Mouse (Mus musculus) lung, embryonic 14.5 days (tissue): Measurements from ENCODE around the gene Yjefn3. TPM values are rescaled to one million over a fixed set of nuclear protein-coding genes. Genes with fewer than 3 reads are reported as not detected.

ENCODE experiments used
- ATAC-seq: fragments of 200-750 bp; cut with Nextera tagmentation; 2 replicates; pipeline ENCODE4 v1.8.0; 2017; ENCODE audit warnings: mild to moderate bottlenecking, moderate TSS enrichment, moderate library complexity; ENCODE audit not compliant: insufficient read depth
- DNase-seq: peaks from one replicate; pipeline ENCODE4 v3.0.0-alpha.2; 2015
- H3K27ac ChIP-seq: fragments of 300-500 bp; sonication (generic); 2 replicates; pipeline ENCODE4 v1.5.1; 2014; ENCODE audit warnings: low read depth, mild to moderate bottlenecking, moderate library complexity
- H3K27me3 ChIP-seq: fragments of 300-500 bp; sonication (generic); 2 replicates; pipeline ENCODE4 v1.6.1; 2014; ENCODE audit warnings: low read length, control low read depth; ENCODE audit not compliant: insufficient read depth
- H3K36me3 ChIP-seq: fragments of 300-500 bp; sonication (generic); 2 replicates; pipeline ENCODE4 v1.6.1; 2014; ENCODE audit warnings: control low read depth; ENCODE audit not compliant: insufficient read depth
- H3K4me1 ChIP-seq: fragments of 300-500 bp; sonication (generic); 2 replicates; pipeline ENCODE4 v1.6.1; 2014; ENCODE audit warnings: antibody characterized with exemption, control low read depth; ENCODE audit not compliant: insufficient read depth
- H3K4me2 ChIP-seq: fragments of 300-500 bp; sonication (generic); 2 replicates; pipeline ENCODE4 v1.6.1; 2014; ENCODE audit warnings: mild to moderate bottlenecking
- H3K4me3 ChIP-seq: fragments of 300-500 bp; sonication (generic); 2 replicates; pipeline ENCODE4 v1.5.1; 2014; ENCODE audit warnings: low read depth, low read length
- H3K9ac ChIP-seq: fragments of 300-500 bp; sonication (generic); 2 replicates; pipeline ENCODE4 v1.6.1; 2014
- H3K9me3 ChIP-seq: fragments of 300-500 bp; sonication (generic); 2 replicates; pipeline ENCODE4 v1.6.1; 2016; ENCODE audit warnings: low read depth, low read length, control low read depth
- CTCF ChIP-seq: IDR thresholded peaks from 2 replicates; pipeline ENCODE4 v1.5.1; 2016; ENCODE audit warnings: antibody characterized with exemption, low read depth
- WGBS: fragments of 180-500 bp; shearing (Covaris S2); extraction: QIAGEN DNeasy Blood & Tissue Kit; methylation state at CpG from one replicate; pipeline ENCODE4 v1.1.7; 2014; 5-methylcytosine and 5-hydroxymethylcytosine counted together
- polyA plus RNA-seq: library from polyadenylated mRNA; unstranded; fragments of >200 nt; fragmentation: Nextera tagmentation; extraction: Ambion mirVana; gene quantifications from 2 replicates; pipeline ENCODE4 v1.2.1, GENCODE M21; 2014

Yjefn3 gene
- polyA plus RNA-seq, 1 experiment from 2014 or later, result 4.3 TPM

DNA sequence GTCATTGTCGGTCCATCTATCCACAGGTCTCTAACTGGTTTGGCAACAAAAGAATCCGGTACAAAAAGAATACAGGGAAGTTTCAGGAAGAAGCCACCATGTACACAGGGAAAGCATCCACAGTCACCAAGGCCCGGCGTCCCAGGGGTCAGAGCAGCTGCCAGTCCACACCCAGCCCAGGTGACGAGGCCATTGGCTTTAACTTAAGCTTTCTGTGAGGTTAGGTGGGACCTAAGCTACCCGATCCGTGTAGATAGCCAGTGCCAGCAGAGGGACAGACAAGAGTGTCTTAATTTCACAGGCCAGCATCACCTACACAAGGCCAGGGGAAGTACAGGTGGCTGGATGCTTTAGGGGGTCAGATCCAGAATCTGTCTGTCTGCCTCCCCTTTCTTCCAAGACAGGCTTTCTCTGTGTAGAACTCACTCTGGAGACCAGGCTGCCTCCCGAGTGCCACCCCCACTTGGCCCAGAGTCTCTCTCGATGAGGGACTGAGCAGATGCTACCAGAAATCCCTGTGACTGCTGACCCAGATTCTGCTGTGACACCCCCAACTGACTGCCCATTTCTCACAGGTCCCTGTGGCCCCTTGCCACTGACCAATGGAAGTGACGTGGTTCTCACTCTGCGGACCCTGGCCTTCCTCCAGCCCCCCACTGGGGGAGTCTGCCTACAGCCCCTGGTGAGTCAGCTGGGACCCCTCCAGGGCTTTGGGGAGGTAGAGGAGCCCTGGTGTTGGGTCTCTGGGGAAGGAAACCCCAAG lies 32.3 kb downstream of the Yjefn3 start:
- Histone ChIP-seq H3K36me3 (no peaks in the 10 kb centered on the region), H3K27me3 (no peaks in the 10 kb centered on the region), H3K4me2 (no peak overlapping the region), H3K4me3 (no peak overlapping the region), H3K27ac (no peak overlapping the region), H3K9me3 (no peaks in the 10 kb centered on the region), H3K9ac (no peak overlapping the region), H3K4me1 (no peaks in the 10 kb centered on the region)
- no peak for TF ChIP-seq CTCF
- DNase-seq (no peak), ATAC-seq (no peak)
- WGBS, result 73% methylated on average over 11 of the region's 11 CpGs

DNA sequence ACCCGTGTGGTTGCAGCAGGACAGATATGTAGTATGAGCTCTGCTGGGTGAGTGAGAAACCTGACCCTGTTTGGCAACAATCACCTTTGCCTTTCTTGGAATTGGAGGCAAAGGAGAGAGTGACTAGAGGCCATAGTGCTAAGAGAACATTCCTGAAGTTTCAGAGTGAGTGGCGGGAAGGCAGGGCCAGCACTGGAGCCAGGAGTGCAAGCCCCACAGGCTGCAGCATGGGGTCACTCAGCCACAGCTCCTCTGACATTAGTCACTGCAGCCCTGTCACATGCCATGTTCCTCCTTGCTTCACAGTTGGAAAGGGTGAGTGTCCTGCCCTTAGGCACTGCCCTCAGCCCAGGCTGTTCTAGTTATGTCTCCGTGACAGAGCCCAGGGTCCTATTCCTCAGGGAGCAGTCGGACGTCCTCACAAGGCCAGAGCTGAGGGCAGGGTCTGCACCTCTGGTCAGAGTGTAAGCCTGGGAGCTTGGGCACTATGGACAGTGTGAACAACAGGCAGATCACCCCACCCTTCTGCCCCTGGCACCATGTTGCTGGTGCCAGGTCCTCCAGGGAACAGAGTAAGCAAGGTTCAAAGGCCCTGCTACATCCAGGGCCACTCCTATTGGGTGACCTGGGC lies 34.7 kb downstream of the Yjefn3 start:
- Histone ChIP-seq H3K9me3 (no peaks in the 10 kb centered on the region), H3K4me1 (no peaks in the 10 kb centered on the region), H3K9ac (no peak overlapping the region), H3K4me3 (no peak overlapping the region), H3K4me2 (no peak overlapping the region), H3K36me3 (no peaks in the 10 kb centered on the region), H3K27me3 (no peaks in the 10 kb centered on the region), H3K27ac (no peak overlapping the region)
- ATAC-seq (no peak), DNase-seq (no peak)
- no peak for TF ChIP-seq CTCF
- 64% methylated on average over 5 of the region's 5 CpGs for WGBS

DNA sequence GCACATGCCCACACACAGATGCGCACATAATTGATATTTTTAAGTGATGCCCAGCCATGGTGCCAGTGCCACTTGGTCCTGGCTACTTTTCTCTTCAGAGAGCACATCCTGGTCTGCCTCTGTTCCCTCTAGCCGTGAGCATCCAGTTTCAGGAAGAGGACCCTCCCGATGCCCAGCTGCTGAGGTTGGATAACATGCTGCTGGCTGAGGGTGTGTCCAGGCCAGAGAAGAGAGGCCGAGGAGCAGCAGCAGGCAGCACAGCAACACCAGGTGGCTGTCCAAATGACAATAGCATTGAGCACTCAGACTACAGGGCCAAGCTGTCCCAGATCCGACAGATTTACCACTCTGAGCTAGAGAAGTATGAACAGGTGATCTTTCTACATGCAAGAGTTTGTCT lies 38.3 kb downstream of the Yjefn3 start:
- H3K4me3 ChIP-seq, result no peak overlapping the region
- H3K27ac ChIP-seq, result no peak overlapping the region
- H3K9me3 ChIP-seq, result no peaks in the 10 kb centered on the region
- H3K9ac ChIP-seq, result no peak overlapping the region
- ATAC-seq, result no peak
- H3K27me3 ChIP-seq, result no peaks in the 10 kb centered on the region
- TF ChIP-seq CTCF, result no peak
- H3K4me2 ChIP-seq, result no peak overlapping the region
- no peaks in the 10 kb centered on the region for H3K36me3 ChIP-seq
- DNase-seq, result no peak
- WGBS, result 68% methylated on average over 5 of the region's 5 CpGs
- no peaks in the 10 kb centered on the region for H3K4me1 ChIP-seq

DNA sequence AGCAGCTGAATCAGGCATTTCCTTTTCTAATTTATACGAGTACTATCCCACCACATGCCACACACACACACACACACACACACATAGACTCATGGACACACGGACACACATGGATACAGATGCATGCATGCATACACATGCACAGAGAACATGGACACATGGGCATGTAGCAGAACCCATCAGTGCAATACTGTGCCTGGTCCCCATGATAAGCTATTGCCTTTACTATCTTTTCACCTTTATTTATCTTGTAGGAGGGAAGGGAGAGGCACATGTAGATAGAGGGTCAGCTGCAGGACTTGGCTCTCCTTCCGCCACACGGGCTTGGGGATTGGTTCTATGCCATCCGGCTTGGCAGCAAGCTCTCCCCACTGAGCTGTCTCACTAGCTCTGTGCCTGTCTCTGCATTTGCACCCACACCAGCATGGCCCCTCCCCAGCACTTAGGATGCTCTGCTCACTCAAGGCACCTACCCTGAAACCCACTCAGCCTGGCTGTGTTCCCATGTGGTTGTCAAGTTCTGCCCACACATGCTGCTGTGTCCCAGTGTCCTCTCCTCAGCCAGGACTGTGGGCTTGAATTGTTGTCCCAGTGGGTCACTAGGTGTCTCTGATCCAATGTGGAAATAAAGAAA lies 39.0 kb downstream of the Yjefn3 start:
- no peak overlapping the region for H3K27ac ChIP-seq
- no peaks in the 10 kb centered on the region for H3K27me3 ChIP-seq
- 78% methylated on average over 5 of the region's 5 CpGs for WGBS
- H3K9ac ChIP-seq, result no peak overlapping the region
- no peak for TF ChIP-seq CTCF
- H3K9me3 ChIP-seq, result no peaks in the 10 kb centered on the region
- ATAC-seq, result no peak
- no peaks in the 10 kb centered on the region for H3K36me3 ChIP-seq
- H3K4me3 ChIP-seq, result no peak overlapping the region
- no peak for DNase-seq
- H3K4me1 ChIP-seq, result no peaks in the 10 kb centered on the region
- no peak overlapping the region for H3K4me2 ChIP-seq

DNA sequence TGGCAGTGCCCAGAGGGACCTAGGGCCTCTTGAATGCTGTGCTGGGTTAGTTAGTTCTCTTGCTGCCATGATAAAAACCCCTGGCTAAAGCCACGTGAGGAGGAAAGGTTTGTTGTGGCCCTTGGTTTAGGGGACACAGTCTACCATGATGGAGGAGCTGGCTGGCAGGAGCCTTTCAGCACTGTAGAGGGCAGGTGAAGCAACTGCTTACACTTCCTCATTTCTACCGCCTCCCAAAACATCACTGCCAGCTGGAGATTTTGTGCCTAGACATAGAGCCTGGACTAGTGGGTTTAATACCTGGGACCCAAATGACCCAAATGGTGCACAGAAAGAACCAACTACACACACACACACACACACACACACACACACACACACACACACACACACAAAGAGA lies 41.3 kb downstream of the Yjefn3 start:
- Histone ChIP-seq H3K4me1 (no peaks in the 10 kb centered on the region), H3K9ac (no peak overlapping the region), H3K27ac (no peak overlapping the region), H3K4me2 (no peak overlapping the region), H3K36me3 (no peaks in the 10 kb centered on the region), H3K9me3 (no peaks in the 10 kb centered on the region), H3K27me3 (no peaks in the 10 kb centered on the region), H3K4me3 (no peak overlapping the region)
- 67% methylated on average over 2 of the region's 2 CpGs for WGBS
- DNase-seq (no peak), ATAC-seq (no peak)
- TF ChIP-seq CTCF, result no peak

DNA sequence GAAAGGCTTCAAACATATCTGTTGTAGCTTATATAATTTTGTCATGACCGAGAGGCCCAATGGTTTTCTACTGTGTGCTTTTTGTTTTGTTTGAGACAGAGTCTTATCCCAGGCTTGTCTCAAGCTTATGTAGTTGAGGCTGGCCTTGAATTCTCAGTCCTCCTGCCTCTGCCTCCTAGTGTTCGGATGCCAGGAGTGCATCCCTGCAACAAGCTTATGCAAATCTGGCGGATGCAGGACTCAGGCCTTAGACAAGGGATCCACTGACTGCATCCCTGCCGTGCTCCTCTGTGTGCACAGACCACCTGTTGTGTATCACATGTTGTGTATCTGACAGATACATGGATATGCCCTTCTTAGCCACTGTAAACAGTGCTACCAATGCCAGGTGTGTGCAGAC lies 41.7 kb downstream of the Yjefn3 start:
- H3K4me1 ChIP-seq, result no peaks in the 10 kb centered on the region
- H3K36me3 ChIP-seq, result no peaks in the 10 kb centered on the region
- ATAC-seq, result no peak
- no peaks in the 10 kb centered on the region for H3K27me3 ChIP-seq
- H3K4me2 ChIP-seq, result no peak overlapping the region
- peak; percentile 43 for TF ChIP-seq CTCF
- H3K9me3 ChIP-seq, result no peaks in the 10 kb centered on the region
- no peak overlapping the region for H3K27ac ChIP-seq
- 49% methylated on average over 4 of the region's 4 CpGs for WGBS
- DNase-seq, result no peak
- H3K4me3 ChIP-seq, result no peak overlapping the region
- no peak overlapping the region for H3K9ac ChIP-seq

DNA sequence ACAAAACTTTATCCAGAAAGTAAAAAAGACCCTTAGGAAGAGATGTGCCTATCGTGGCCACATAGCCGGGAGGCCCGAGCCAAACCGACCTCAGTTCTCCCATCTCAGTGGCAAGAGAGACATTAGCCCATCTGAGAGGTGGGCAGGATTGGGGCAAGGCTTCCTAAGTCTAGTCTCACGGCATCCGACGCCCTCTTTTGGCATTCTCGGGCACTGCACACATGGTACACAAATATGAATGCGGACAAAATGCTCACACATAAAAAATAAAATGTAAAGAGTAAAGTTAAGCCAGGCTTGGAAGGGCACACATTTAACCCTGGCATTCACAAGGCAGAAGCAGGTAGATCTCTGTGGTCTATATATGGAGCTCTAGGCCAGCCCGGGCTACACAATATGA lies 48.6 kb downstream of the Yjefn3 start:
- no peak for ATAC-seq
- H3K9me3 ChIP-seq, result no peaks in the 10 kb centered on the region
- H3K27me3 ChIP-seq, result no peaks in the 10 kb centered on the region
- H3K36me3 ChIP-seq, result no peaks in the 10 kb centered on the region
- H3K4me1 ChIP-seq, result no peaks in the 10 kb centered on the region
- WGBS, result 91% methylated on average over 10 of the region's 10 CpGs
- TF ChIP-seq CTCF, result no peak
- H3K9ac ChIP-seq, result no peak overlapping the region
- H3K27ac ChIP-seq, result no peak overlapping the region
- H3K4me3 ChIP-seq, result no peak overlapping the region
- DNase-seq, result no peak
- H3K4me2 ChIP-seq, result no peak overlapping the region
